Mouse (Mus musculus) olfactory bulb, adult 2 months (tissue): ENCODE results near the gene Stc2.

Source experiments
- CTCF ChIP-seq: fragments of 200-500 bp; IDR thresholded peaks from 2 replicates; pipeline ENCODE4 v1.5.1; 2012; ENCODE audit warnings: low read depth, mild to moderate bottlenecking, low read length, moderate library complexity; ENCODE audit not compliant: insufficient read depth
- POLR2A ChIP-seq: fragments of 200-500 bp; IDR thresholded peaks from 2 replicates; pipeline ENCODE4 v1.6.1; 2012; ENCODE audit warnings: mild to moderate bottlenecking, low read depth, low read length, moderate library complexity; ENCODE audit not compliant: insufficient read depth

DNA sequence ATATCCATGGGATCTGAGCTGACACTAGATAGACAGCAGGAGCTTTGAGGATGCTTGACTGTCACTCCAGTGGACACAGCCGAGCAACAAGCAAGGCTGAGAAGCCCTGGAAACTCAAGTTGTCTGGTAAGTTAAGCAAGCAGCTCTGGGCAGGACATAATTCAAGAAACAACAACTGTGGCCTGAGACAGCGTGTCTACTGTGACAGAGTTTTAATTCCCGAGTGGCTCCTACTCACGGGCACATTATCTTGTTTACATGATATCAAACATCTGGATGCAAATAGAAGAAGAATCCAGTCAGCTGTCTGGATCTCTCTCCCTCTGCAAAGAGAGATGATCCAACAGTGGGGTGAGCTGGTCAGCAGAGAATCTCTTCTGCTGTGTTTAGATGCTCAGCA lies 19.0 kb upstream of the Stc2 start:
- TF ChIP-seq CTCF (no peak), POLR2A (no peak)
